Mouse (Mus musculus) ovary, postnatal 10 days (tissue): ENCODE results near the gene Rhoh.

Experiments used
- DNase-seq: peaks from one replicate; pipeline ENCODE4 v3.0.0; 2022; ENCODE audit warnings: low spot score

Rhoh gene

DNA sequence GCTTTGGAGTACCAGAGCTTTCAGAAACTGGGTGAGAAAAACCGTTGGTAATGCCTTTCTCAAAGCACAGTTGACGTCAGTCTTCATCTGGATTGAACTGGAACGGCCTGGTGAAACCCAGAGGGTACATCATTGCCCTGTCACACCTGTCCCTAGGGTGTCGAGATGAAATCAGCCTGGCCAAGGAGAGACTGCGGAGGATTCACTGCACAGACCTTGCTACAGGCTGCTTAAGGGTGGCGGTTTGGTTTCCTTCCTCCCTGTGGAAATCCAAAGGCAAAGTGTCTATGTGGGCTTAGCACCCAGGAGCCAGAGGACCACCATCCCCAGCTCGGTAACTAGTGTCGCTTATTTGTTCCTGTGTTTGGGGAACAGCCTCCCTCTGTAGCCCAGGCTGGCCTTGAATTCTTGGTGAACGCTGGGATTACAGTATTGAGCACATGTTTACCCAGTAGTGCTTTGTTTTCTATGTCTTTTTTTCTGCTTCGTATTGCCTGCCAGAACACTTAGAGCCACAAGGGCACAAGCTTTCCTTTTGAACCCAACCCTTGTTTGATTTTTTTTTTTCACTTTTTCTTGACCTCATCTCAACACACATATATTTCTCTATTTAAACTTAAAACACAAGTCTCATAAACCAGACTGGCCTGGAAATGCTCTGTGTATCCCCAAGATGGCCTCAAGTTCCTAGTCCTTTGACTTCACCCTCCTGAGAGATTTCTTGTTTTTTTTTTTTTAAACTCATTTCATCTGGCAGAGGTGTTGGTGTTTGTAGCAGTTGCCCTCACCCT is at the start of gene Rhoh:
Gene Rhoh, plus strand, starts transcription at position 60 of the 791 bp plus-strand sequence.
- no peak for DNase-seq

DNA sequence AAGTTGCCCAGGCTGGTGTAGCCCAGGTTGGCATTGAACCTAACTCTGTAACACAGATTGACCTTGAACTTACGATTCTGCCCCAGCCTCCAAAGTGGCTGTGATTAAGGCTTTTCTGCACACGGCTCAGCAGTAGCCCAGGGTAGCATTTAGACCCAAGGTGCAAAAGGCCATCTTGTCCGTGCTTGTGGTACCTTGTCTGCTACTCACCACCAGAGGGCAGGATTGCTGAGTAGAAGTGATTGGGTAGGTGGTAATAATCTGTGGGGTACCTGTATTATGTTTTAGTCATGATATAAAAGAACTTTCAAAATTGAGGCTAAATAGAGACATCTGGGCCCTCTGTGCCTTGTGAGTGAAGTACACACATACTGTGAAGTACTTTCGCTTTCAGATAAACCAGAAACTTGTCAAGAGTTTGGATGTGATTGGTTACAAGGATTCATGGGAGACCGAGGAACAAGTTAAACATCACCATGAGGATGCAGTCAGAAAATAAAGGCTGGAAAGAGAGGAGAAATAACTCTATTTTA is 37.3 kb upstream of the Rhoh start:
- DNase-seq: no peak

DNA sequence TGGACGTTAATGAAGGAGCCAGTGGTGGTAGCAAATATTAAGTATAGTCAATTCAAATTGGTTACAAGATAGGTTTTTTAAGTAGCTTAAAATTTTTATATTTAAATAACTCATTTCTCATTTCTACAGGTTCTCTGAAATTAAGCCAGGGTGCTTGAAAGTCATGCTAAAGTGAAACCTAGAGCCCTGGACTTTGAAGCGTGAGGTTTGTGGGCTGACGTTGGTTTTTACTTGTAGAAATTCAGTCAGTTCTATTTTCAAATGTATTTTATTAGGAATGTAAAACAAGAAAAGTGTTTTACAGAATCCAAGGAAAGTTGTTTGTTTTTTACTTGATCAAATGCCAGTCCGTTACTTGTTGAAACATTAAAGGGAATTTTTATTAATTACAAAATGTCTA is 34.5 kb upstream of the Rhoh start:
- DNase-seq: no peak

DNA sequence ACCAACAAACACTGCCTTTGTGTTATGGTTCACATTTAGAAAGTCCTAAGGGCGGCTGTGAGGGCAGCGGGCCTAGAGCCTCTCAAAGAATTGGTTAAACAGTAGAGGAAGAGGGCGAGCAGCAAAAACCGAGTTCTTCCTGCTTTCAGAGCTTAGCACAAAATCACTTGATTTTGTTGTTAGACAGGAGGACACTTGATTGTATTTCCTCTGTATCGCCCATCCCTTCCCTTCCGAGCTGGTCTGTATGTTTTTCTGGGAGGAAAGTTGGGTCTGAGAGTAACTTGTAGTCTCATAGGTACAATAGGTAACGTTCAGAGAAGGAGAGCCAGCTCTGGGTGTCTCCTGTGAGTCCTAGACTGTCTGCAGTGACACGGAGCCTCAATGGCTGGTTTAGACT is 33.9 kb upstream of the Rhoh start:
- DNase-seq: no peak

DNA sequence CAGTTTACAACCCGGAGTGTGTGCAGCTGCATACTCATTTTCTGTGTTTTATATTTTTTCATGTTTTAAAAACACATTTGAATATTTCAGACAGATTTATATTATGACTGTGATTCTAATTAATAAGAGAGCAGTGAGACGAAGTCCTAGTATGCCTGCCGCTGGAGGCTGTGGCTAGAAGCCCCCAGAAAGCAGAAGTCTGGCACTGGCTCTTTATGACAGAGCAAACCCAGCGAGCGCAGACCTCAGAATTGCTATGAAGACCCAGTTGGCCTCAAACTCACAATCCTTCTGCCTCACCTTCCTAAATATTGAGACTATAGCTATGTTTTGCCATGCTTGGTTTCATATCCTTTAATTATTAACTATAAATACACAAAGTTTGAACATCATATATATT is 32.8 kb upstream of the Rhoh start:
- no peak for DNase-seq

DNA sequence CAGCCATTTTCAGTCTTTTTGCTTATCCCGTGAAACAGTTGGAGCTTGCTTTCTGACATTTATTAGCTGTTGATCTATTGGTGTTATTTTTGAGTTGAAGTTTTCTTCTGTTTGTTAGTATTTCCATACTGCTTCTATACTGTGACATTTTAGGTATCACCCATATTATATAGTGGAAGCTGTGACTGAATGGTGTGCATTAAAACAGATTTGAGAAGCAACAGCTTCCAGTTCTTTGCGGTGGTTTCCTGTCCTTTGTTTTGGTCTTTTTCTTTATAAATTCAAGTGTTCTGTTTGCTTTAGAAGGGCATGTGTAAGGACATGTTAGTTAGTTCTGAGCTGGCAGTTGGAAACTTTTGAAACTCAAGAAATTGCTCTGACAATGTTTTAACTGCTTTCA is 32.0 kb upstream of the Rhoh start:
- DNase-seq: no peak

DNA sequence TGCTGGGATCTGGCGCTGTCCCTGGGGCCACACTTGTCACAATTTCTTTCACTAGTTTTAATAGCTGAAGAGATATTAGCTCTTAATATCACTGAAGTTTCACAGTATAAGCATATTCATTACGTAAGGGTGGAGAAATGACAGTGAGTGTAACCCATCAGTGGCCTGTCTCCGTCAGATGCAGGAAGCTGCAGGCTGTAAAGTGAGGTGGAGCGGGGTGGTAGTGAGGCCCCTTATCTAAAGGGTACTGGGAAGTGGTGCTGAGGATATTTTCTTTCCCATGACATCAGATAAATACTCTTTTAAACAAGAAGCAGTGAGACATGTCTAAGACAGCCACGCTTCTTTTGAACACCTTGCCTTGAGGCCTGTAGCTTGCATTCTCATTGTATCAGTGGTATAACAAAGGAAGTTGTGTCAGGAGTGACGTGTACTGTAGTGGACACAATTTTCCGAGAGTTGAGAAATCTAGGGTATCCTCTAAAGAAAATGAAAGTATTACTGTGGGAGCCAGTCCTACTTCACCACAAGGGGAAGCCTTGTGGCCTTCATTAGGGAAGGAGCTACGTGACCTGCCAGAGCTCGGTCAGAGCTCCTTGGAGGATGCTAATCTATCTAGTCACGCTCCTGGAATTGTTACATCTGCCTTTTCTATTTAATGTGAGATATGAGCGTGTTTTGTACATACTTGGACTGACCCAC is 28.9 kb upstream of the Rhoh start:
- DNase-seq: no peak

DNA sequence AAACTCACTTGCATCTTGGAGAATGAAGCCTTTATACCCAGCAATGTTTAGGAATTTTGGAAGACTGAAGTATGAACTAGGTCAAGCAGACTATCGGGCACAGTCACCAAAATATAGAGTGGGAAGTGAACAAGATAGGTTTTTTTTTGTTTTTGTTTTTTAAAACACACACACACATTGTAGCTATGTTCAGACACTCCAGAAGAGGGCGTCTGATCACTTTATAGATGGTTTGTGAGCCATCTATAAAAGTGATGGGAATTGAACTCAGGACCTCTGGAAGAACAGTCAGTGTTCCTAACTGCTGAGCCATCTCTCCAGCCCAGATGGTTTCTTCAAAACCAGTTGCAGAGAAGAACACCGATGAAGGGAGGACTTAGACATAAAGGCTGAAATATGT is 27.9 kb upstream of the Rhoh start:
- DNase-seq: no peak

DNA sequence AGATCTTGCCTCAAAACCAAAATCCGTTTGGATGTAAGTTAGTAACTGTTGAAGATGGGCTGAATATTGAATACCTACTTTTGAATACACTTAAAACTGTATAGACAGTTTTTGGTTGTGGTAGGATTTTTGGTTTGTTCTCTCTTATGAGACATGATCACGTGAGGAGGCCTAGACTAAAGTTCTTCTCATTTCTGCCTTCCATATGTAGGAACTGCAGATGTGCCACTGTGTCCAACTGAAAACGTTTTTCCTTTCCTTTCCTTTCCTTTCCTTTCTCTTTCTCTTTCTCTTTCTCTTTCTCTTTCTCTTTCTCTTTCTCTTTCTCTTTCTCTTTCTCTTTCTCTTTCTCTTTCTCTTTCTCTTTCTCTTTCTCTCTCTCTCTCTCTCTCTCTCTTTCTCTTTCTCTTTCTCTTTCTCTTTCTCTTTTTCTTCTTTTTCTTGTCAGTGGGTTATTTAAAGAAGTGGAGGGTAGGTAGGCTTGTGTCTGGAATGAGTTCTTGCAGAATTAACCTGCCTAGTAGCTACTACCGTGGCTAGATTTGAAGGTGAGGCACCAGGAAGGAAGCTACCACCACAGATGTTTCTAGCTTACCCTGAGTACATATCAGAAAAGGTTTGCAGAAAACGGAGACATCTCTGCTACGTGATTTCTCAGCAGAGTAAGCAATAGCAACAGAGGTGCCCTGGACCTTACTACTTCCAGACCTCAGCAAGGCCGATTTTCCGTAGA is 27.1 kb upstream of the Rhoh start:
- DNase-seq: no peak

DNA sequence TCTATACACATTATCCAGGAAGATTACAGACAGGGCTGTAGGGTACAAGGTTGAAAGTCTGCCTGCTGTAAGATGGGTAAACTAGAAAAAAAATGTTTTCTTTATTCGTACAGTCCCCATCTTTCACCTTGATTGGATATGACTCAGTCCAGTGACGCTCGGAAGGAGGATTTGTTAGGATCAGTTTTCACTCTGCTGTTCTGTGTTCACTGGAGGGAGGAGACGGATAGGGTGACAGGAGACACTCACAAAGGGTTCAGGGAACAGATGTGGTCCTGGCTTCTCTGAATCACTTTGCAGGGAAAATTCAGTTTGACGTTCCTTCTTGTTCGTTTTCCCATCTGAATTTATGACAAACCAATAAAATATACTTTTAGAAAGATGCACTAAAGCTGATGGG is 23.0 kb upstream of the Rhoh start:
- DNase-seq: no peak

DNA sequence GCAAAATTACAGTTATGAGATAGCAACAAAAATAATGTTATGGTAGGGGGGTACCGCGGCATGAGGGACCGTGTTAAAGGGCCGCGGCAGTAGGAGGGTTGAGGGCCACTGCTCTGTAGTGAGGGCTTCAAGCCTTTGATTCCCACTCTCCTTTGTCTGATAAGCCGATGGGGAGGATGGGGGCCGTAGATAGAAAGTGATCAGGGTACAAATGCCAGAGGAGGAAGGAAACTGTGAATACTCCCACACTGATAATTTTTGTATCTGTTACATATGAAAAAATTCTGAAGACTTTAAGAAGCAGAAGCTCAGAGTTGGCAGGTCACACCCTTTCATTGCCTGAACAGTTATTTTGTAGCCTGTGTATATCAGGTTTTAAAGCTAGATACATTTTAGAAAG is 18.1 kb upstream of the Rhoh start:
- DNase-seq: no peak

DNA sequence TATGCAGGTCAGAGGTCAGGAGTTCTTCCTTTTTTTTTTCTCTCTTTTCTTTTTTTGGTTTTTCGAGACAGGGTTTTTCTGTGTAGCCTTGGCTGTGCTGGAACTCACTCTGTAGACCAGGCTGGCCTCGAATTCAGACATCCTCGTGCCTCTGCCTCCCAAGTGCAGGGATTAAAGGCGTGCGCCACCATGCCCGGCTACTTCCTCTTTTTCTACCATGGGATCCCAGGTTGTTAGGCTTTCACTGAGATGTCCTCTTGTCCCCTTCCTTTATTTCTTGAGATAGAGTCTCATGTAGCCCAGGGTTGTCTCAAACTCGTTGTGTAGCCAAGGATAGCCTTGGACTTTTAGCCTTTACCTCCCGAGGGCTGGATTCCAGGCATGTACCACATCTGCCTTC is 14.5 kb upstream of the Rhoh start:
- DNase-seq: no peak

DNA sequence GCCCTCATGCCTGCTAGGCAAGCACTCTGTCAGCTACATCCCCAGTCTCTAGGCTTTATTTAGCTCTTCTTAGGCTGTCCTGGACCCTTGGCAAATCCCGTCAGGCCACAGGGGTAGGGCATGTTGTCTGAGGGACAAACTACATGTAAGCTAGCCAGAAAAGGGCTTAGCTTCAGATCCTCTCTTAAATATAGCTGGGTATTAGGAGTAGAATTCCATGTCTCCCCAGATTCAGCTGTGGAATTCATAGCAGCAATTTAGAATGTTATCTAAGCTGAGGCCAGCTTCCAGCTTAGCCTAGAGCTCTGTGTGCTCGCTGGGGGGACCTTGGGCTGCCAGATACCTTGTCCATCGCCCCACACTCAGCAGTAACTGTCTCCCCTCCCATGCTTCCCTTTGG is 14.1 kb upstream of the Rhoh start:
- DNase-seq: no peak

DNA sequence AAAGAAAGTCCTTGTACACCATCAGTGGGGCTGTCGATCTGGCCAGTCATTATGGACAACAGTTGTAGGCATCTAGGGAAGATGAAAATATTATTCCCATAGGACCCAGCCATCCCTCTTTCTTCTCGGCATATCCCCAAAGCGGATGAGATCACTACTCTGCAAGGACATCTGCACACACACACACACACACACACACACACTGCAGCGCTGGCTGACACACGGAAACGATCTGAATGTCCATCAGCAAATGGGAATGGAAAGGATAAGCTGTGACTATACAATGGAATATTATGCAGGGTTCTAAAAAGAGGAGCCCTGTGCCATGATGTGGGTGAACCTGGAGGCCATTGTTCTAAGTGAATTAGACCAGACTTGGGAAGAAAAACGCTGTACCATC is 13.4 kb upstream of the Rhoh start:
- DNase-seq: no peak

DNA sequence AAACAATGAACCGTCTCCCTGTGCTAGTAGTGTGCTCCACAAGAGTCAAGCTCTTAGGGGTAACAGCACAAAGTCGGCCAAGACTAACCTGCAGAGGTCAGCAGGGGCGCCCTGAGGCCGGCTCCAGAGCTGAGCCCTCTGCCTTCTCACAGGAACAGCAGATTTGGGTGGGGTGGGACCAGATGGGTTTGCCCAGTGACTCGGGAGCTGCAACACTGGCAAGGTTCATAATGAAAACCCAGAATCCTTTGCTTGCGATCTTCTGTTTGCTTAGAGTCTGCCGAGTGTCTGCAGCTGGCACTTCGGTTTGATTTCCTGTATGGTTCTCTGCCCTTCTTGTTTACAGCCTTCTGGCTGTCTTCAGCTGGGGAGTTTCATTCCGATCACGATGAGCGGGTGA is 10.2 kb upstream of the Rhoh start:
- DNase-seq: no peak

DNA sequence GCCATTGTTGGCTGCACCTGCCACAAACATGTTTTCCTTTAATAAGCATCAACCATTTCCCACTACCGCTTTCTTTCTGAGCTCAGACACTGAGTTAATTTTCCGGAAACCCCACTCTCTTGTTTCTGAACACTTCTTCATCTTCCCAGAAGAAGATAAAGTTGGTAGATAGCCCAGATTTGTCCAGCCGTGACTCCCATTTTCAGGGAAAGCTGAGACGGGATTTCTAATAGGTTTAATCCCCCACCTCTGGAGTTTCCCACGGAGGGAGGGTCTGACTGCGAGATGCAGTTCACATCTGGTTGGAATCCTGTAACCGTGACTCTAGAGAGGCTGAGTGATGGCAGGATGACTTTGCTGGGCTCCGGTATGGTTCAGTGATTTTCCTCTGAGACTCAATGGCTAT is 6.2 kb upstream of the Rhoh start:
- no peak for DNase-seq

DNA sequence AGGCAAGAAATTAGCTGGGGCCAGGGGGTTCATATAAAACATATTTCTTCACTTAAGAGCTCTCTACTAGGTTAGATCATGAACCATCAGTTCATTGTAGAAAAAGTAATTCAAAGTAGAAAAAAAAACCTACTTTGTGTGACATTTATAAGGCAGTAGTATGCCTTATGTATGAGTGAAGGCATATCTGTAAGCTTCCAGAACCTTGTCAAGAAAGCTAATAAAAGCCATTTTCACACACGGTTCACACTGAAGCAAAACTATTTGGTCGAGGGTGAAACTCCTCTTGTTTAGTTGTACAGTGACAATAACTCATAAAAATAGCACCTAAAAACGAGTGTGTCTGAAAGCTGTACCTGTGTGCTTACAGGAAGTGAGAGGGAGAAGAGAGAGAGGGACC is 5.4 kb upstream of the Rhoh start:
- no peak for DNase-seq

DNA sequence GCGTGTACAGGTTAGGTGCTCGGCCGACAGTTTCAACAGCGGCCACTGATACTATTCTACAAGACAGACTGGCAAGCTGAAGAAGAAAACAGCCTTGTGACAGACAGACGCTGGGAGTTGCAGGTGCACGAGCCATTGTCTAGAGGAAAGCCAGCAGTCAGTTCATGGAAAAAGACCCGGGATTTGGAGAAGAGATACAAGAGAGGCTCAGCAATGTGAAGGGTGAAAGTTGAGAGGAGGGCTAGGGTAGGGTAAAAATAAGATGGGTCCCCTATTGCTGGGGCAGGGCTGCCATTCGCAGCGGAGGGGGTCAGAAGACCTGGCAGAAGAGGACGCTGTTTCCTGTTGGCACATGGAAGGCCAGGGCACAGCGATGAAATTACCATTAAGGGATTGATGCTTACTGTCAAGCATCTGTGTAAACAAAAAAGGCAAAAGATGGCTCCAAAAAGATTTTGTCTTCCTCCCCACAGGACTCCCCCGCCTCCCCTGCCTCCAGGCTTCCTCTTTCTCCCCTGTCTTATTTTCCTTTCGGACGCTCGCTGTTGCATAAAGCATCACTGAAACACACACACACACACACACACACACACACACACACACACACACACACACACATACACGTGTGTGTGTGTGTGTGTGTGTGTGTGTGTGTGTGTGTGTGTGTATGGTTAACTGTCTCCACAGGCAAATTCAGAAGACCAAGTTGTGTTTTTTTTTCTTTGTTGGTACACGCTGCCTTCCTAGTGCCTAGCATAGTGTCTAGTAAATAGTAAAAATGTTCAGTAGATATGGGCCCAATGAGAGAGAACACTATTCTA is 4.2 kb upstream of the Rhoh start:
- DNase-seq: no peak

DNA sequence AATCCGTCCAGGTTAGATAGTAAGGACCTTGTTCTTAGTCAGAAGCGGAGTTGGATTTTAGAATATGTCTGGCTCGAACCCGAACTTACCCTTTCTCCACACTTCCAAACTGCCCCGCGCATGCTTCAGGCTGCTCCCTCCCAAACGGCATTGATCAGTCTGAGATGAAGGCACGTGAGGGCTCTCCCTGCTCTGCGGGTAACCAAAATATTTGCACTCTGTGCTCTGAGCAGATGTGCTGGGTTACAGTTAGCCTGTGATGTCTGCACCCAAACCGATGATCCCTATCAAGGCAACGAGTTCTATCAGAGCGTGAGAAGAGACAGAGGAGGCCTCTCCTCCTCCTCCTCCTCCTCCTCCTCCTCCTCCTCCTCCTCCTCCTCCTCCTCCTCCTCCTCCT is 3.1 kb upstream of the Rhoh start:
- DNase-seq: no peak

DNA sequence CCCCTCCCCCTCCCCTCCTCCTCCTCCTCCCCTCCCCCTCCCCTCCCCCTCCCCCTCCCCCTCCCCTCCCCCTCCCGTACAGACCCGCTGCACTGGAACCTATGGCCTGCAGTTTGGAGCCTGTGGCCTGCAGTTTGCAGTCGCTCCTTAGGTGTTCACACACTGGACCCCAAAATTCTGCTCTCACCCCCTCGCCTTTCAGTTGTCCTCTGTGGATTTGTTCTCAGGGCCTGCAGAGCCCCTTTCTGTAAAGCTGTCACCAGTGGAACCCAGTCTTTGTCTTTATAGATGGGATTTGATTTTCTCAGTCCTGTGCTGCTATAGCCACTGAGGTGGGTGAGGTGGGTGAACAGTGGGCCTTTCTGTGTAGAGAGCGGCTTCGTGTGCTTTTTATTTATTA is 2.7 kb upstream of the Rhoh start:
- DNase-seq: no peak

DNA sequence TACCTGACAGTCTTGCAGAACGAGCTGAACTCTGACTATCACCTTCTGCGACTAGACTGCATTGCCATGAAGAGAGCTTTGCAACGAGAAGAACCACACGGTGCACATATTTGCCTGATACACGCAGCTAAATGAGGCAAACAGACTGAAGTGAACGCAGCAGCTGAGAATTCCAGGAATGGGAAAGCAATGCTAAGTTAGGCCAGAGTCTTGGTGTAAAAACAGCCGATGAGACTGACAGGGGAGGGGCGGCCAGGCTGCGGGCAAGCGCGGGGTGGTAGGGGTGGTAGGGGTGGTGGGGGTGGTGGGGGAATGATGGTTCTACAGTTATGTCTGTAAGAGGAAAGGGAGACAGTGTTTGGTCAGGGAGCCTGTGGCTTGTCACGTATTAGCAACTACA is 2.1 kb upstream of the Rhoh start:
- no peak for DNase-seq

DNA sequence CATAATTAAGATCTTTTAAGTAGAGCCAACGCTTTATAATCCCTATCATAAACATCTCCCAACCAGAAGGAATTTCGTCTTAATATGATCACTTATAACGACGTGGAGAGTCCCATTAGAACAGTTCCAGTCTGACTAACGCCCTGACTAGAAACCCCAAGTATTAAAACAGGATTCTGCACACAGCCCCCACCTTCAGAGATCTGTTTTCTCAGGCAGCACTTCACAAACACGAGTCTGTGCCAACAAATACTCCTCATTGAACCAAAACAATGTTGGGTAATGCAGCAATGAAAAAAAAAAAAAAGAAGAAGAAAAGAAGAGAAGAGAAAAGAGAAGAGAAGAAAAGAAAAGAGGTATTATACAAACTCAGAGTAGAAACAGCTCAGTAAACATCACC is 1.6 kb upstream of the Rhoh start:
- DNase-seq: no peak
